ENCODE assay signal across 8 mouse cellular contexts in genomic region chr4:129490972-129491880, GRCm38 (mm10). TPM values are rescaled to one million over a fixed set of nuclear protein-coding genes. Genes with fewer than 3 reads are reported as not detected.
DNase-seq lines count a peak whose midpoint lies in the region; ATAC-seq and TF ChIP-seq lines count a peak whose summit lies in the region.

Gene Tssk3 (minus strand): TSS chr4:129491022.
Gene Fam229a (plus strand): TSS chr4:129491190.

- ATAC-seq in embryonic facial prominence, embryonic 13.5 days (ENCODE audit: insufficient number of reproducible peaks, insufficient read depth, low FRiP score, low TSS enrichment, low read depth) = peak; percentile 34; the same call in 1 of the 2 replicates
- peak; percentile 30; the same call in 1 of the 2 replicates for ATAC-seq in lung, embryonic 14.5 days (ENCODE audit: insufficient read depth)
- ATAC-seq in megakaryocyte-erythroid progenitor cell, adult 5-6 weeks (replicated peaks; ENCODE audit: low FRiP score, low TSS enrichment, poor library complexity, severe bottlenecking) = no peak

- peaks cover 32% of the 10 kb centered on the region for H3K27me3 ChIP-seq in embryonic facial prominence, embryonic 13.5 days
- H3K27me3 ChIP-seq in kidney, adult 2 months (replicated peaks; ENCODE audit: control insufficient read depth, insufficient read depth, low read length) = no peaks in the 10 kb centered on the region
- H3K27me3 ChIP-seq in lung, embryonic 14.5 days (ENCODE audit: insufficient read depth, low read length) = peaks cover 19% of the 10 kb centered on the region

- peak within 1 kb of the TSS; percentile 42 for H3K4me3 ChIP-seq in embryonic facial prominence, embryonic 13.5 days
- H3K4me3 ChIP-seq in kidney, adult 2 months (ENCODE audit: insufficient read depth, low read depth, low read length) = peak within 1 kb of the TSS; percentile 12
- peak within 1 kb of the TSS; percentile 36 for H3K4me3 ChIP-seq in lung, embryonic 14.5 days (ENCODE audit: low read depth, low read length)

- 0 out of 2 replicates have a peak, but pooled peaks have one; percentile 5 for TF ChIP-seq CTCF in kidney, adult 2 months (conservative IDR thresholded peaks at IDR 0.05; ENCODE audit: insufficient read depth, insufficient read length, low read depth, low read length)
- peak; percentile 46 for TF ChIP-seq CTCF in lung, embryonic 14.5 days (IDR thresholded peaks at IDR 0.05; ENCODE audit: low read depth)

- H3K9ac ChIP-seq in embryonic facial prominence, embryonic 13.5 days = peak within 1 kb of the TSS; percentile 62
- peak within 1 kb of the TSS; percentile 26; the same call in 1 of the 2 replicates for H3K9ac ChIP-seq in lung, embryonic 14.5 days

- 4% methylated on average over 68 of the region's 70 CpGs for WGBS in embryonic facial prominence, embryonic 13.5 days
- 9% methylated on average over 70 of the region's 70 CpGs for WGBS in kidney, adult 2 months
- 4% methylated on average over 70 of the region's 70 CpGs for WGBS in lung, embryonic 14.5 days

- H3K36me3 ChIP-seq in embryonic facial prominence, embryonic 13.5 days = peaks cover 32% of the 10 kb centered on the region
- H3K36me3 ChIP-seq in kidney, adult 2 months (ENCODE audit: control insufficient read depth, insufficient read depth, low read length) = no peaks in the 10 kb centered on the region; the same call in 1 of the 2 replicates
- peaks cover 33% of the 10 kb centered on the region for H3K36me3 ChIP-seq in lung, embryonic 14.5 days (ENCODE audit: insufficient read depth)

- peak within 1 kb of the TSS; percentile 77 for H3K4me2 ChIP-seq in embryonic facial prominence, embryonic 13.5 days
- peak within 1 kb of the TSS; percentile 67 for H3K4me2 ChIP-seq in lung, embryonic 14.5 days

- TF ChIP-seq POLR2A in kidney, adult 2 months (IDR thresholded peaks at IDR 0.05; ENCODE audit: low read depth, low read length) = no peak

- peak; percentile 42 for DNase-seq in adrenal gland, adult 2 months
- no peak for DNase-seq in adrenal gland, adult 8-10 months
- DNase-seq in Muller cell, postnatal 12 days (ENCODE audit: inconsistent ontology term) = peak; percentile 42
- peak; percentile 38 for DNase-seq in kidney, adult 2 months
- peak; percentile 50 for DNase-seq in lung, embryonic 14.5 days
- peak; percentile 32 for DNase-seq in retina, postnatal 7 days (ENCODE audit: low read depth, low spot score)

- no peak within 1 kb of the TSS for H3K27ac ChIP-seq in embryonic facial prominence, embryonic 13.5 days
- H3K27ac ChIP-seq in kidney, adult 2 months (ENCODE audit: insufficient read depth, low read depth, low read length) = no peak within 1 kb of the TSS
- no peak within 1 kb of the TSS for H3K27ac ChIP-seq in lung, embryonic 14.5 days (ENCODE audit: low read depth)

- no peaks in the 10 kb centered on the region for H3K9me3 ChIP-seq in embryonic facial prominence, embryonic 13.5 days
- H3K9me3 ChIP-seq in lung, embryonic 14.5 days (ENCODE audit: low read depth, low read length) = no peaks in the 10 kb centered on the region

- peaks cover 17% of the 10 kb centered on the region for H3K4me1 ChIP-seq in embryonic facial prominence, embryonic 13.5 days
- 0 out of 2 replicates have a peak, but pooled peaks cover 8% of the 10 kb centered on the region for H3K4me1 ChIP-seq in kidney, adult 2 months (ENCODE audit: control insufficient read depth, insufficient read depth, low read length)
- no peaks in the 10 kb centered on the region for H3K4me1 ChIP-seq in lung, embryonic 14.5 days (ENCODE audit: insufficient read depth)

RNA-seq across cellular contexts. Expression of gene Tssk3, which starts in this region (rescaled TPM):
- not detected for total RNA-seq in adrenal gland, adult 2 months (2021)
- polyA plus RNA-seq in adrenal gland, adult 2 months (2012; rRNA removed) = not detected in 2 replicates
- total RNA-seq in adrenal gland, adult 8-10 months (2022) = not detected
- polyA plus RNA-seq in embryonic facial prominence, embryonic 13.5 days (2015; fragmentation: Nextera tagmentation; extraction: Ambion mirVana) = not detected in 2 replicates
- 0.10 TPM in 1 of 2 replicates, not detected in the other for polyA plus RNA-seq in kidney, adult 2 months (2012; rRNA removed)
- not detected in 2 replicates for polyA plus RNA-seq in lung, embryonic 14.5 days (2014; fragmentation: Nextera tagmentation; extraction: Ambion mirVana)
- total RNA-seq in megakaryocyte-erythroid progenitor cell, adult 5-6 weeks (2014; fragmentation: Nextera tagmentation) = not detected in 2 replicates
- not detected in 2 replicates for total RNA-seq in megakaryocyte-erythroid progenitor cell, adult 5-6 weeks (2017)

RNA-seq across cellular contexts. Expression of gene Fam229a, which starts in this region (rescaled TPM):
- total RNA-seq in adrenal gland, adult 2 months (2021) = not detected
- 1.0 and 2.1 TPM in 2 replicates for polyA plus RNA-seq in adrenal gland, adult 2 months (2012; rRNA removed)
- total RNA-seq in adrenal gland, adult 8-10 months (2022) = 1 to 10 TPM in 1 of 4 experiments, not detected in 3; 1.2 TPM
- not detected in 2 replicates for polyA plus RNA-seq in embryonic facial prominence, embryonic 13.5 days (2015; fragmentation: Nextera tagmentation; extraction: Ambion mirVana)
- polyA plus RNA-seq in kidney, adult 2 months (2012; rRNA removed) = 0.94 and 1.1 TPM in 2 replicates
- not detected in 2 replicates for polyA plus RNA-seq in lung, embryonic 14.5 days (2014; fragmentation: Nextera tagmentation; extraction: Ambion mirVana)
- total RNA-seq in megakaryocyte-erythroid progenitor cell, adult 5-6 weeks (2014; fragmentation: Nextera tagmentation) = not detected in 2 replicates
- not detected in 2 replicates for total RNA-seq in megakaryocyte-erythroid progenitor cell, adult 5-6 weeks (2017)

Comparison
In these comparisons a context has a peak if more than half of its experiments do, and no peak if none do; other contexts are left out.
1. Peak in ATAC-seq, H3K4me3 ChIP-seq, H3K9ac ChIP-seq and H3K4me2 ChIP-seq in embryonic facial prominence, embryonic 13.5 days; RNA of the genes that start here not detected or under 1 TPM.
2. Peak in DNase-seq, ATAC-seq, H3K4me3 ChIP-seq, H3K9ac ChIP-seq and H3K4me2 ChIP-seq in lung, embryonic 14.5 days; RNA of the genes that start here not detected or under 1 TPM.